Mouse (Mus musculus) bone marrow, adult 2 months (tissue): ENCODE results near the gene Dock2.

Experiments
- CTCF ChIP-seq: fragments of 200-500 bp; IDR thresholded peaks from 2 replicates; pipeline ENCODE4 v1.5.1; 2011; ENCODE audit warnings: low read length, control low read depth; ENCODE audit not compliant: control insufficient read depth, insufficient read depth
- POLR2A ChIP-seq: fragments of 200-500 bp; IDR thresholded peaks from 2 replicates; pipeline ENCODE4 v1.6.1; 2011; ENCODE audit warnings: low read depth, mild to moderate bottlenecking, control low read depth, low read length, borderline replicate concordance; ENCODE audit not compliant: control insufficient read depth

GRCm38 (mm10) chr11:34319282-34319681, 464.4 kb downstream of the Dock2 start:
- TF ChIP-seq CTCF (no peak), POLR2A (no peak)
